Comparison of ENCODE assay signal across 8 mouse cellular contexts in genomic region chr3:107149006-107149405, GRCm38 (mm10). TPM values are rescaled to one million over a fixed set of nuclear protein-coding genes. Genes with fewer than 3 reads are reported as not detected.
A peak's percentile ranks its signal among the peaks of the same experiment; 100 is the strongest.
DNase-seq lines count a peak whose midpoint lies in the region; ATAC-seq and TF ChIP-seq lines count a peak whose summit lies in the region.

No protein-coding gene starts in this region.

- WGBS in intestine, postnatal 0 days: 59% methylated on average over 3 of the region's 3 CpGs
- WGBS in intestine, embryonic 16.5 days: 64% methylated on average over 3 of the region's 3 CpGs

- peak; percentile 73 for TF ChIP-seq CTCF in intestine, postnatal 0 days (IDR thresholded peaks at IDR 0.05; ENCODE audit: low read depth)
- peak; percentile 12 for TF ChIP-seq CTCF in C2C12 (IDR thresholded peaks at IDR 0.05; ENCODE audit: control insufficient read depth, insufficient read depth, insufficient read length)

- DNase-seq in adrenal gland, adult 18-20 months (ENCODE audit: low spot score in 2 of 2): peak; percentile 35 to 41
- DNase-seq in gastrocnemius, postnatal 25 days: peak; percentile 15
- DNase-seq in lung, postnatal 36 days: peak; percentile 67
- peak; percentile 11 for DNase-seq in urinary bladder, postnatal 25 days (ENCODE audit: low spot score)
- DNase-seq in right cerebral cortex, postnatal 36 days (ENCODE audit: low spot score in 2 of 2): no peak

- no peak overlapping the region for H3K4me3 ChIP-seq in intestine, postnatal 0 days (ENCODE audit: low read depth, low read length)
- no peak overlapping the region for H3K4me3 ChIP-seq in intestine, embryonic 16.5 days (ENCODE audit: low read length)
- H3K4me3 ChIP-seq in C2C12 (ENCODE audit: insufficient read depth, poor library complexity, severe bottlenecking): no peak overlapping the region

- H3K27me3 ChIP-seq in intestine, postnatal 0 days (replicated peaks; ENCODE audit: control insufficient read depth, insufficient read depth, low read length): no peaks in the 10 kb centered on the region
- no peaks in the 10 kb centered on the region for H3K27me3 ChIP-seq in intestine, embryonic 16.5 days (replicated peaks; ENCODE audit: control insufficient read depth, insufficient read depth, low read length)
- H3K27me3 ChIP-seq in C2C12 (ENCODE audit: control insufficient read depth, insufficient read depth, insufficient read length): peaks cover 4% of the 10 kb centered on the region

- no peaks in the 10 kb centered on the region for H3K4me1 ChIP-seq in intestine, postnatal 0 days (replicated peaks; ENCODE audit: control insufficient read depth, insufficient read depth, low read length)
- no peaks in the 10 kb centered on the region for H3K4me1 ChIP-seq in intestine, embryonic 16.5 days (ENCODE audit: control insufficient read depth, insufficient read depth, low read length)

- no peak for ATAC-seq in intestine, postnatal 0 days
- ATAC-seq in intestine, embryonic 16.5 days: no peak

- no peaks in the 10 kb centered on the region for H3K9me3 ChIP-seq in intestine, postnatal 0 days (ENCODE audit: control insufficient read depth)
- no peaks in the 10 kb centered on the region for H3K9me3 ChIP-seq in intestine, embryonic 16.5 days (ENCODE audit: control insufficient read depth, low read length)

- no peaks in the 10 kb centered on the region for H3K79me2 ChIP-seq in C2C12 (ENCODE audit: control insufficient read depth, insufficient read depth)

- H3K27ac ChIP-seq in intestine, postnatal 0 days (ENCODE audit: low read depth, low read length): no peak overlapping the region
- no peak overlapping the region for H3K27ac ChIP-seq in intestine, embryonic 16.5 days (ENCODE audit: low read length)

- no peak overlapping the region for H3K4me2 ChIP-seq in intestine, postnatal 0 days (replicated peaks; ENCODE audit: low read depth)
- no peak overlapping the region for H3K4me2 ChIP-seq in intestine, embryonic 16.5 days (ENCODE audit: low read depth, low read length)

- no peaks in the 10 kb centered on the region for H3K36me3 ChIP-seq in intestine, postnatal 0 days (ENCODE audit: control insufficient read depth, insufficient read depth)
- H3K36me3 ChIP-seq in intestine, embryonic 16.5 days (ENCODE audit: control insufficient read depth, insufficient read depth, low read length): no peaks in the 10 kb centered on the region
- H3K36me3 ChIP-seq in C2C12 (ENCODE audit: control insufficient read depth, insufficient read depth): no peaks in the 10 kb centered on the region

- H3K79me3 ChIP-seq in C2C12 (ENCODE audit: low read depth): no peaks in the 10 kb centered on the region

- H3ac ChIP-seq in C2C12 (ENCODE audit: control insufficient read depth, insufficient read length, low read depth): no peak overlapping the region

- H3K9ac ChIP-seq in intestine, postnatal 0 days (ENCODE audit: low read depth, low read length): no peak overlapping the region
- H3K9ac ChIP-seq in intestine, embryonic 16.5 days (ENCODE audit: low read depth, low read length): no peak overlapping the region

TF ChIP-seq in C2C12, 6 proteins besides CTCF, POLR2A, EP300 and RAD21:
- TF ChIP-seq MYOD1 (IDR thresholded peaks at IDR 0.05; ENCODE audit: control insufficient read depth, insufficient read length, low read depth): no peak
- no peak for TF ChIP-seq USF1 (IDR thresholded peaks at IDR 0.05; ENCODE audit: low read depth)
- TF ChIP-seq MYOG (IDR thresholded peaks at IDR 0.05; ENCODE audit: control insufficient read depth, extremely low read depth, insufficient read length): no peak
- no peak for TF ChIP-seq FOSL1 (IDR thresholded peaks at IDR 0.05; ENCODE audit: insufficient read depth, low read length, poor library complexity, severe bottlenecking)
- TF ChIP-seq MAX (IDR thresholded peaks at IDR 0.05): no peak
- TF ChIP-seq CEBPB (IDR thresholded peaks at IDR 0.05; ENCODE audit: low read depth): no peak

RNA-seq across cellular contexts. Expression of gene Kcna10, which starts 33.9 kb away (rescaled TPM):
- polyA plus RNA-seq in intestine, postnatal 0 days (2015; fragmentation: Nextera tagmentation; extraction: Ambion mirVana): not detected in 2 replicates
- polyA plus RNA-seq in intestine, embryonic 16.5 days (2015; fragmentation: Nextera tagmentation; extraction: Ambion mirVana): not detected in 2 replicates
- polyA plus RNA-seq in C2C12 (2012; fragmentation: generic; extraction: Trizol): not detected
- total RNA-seq in adrenal gland, adult 18-20 months (2021): not detected
- total RNA-seq in gastrocnemius, postnatal 25 days (2021): under 1 TPM in 1 of 2 experiments, not detected in 1; 0.23 TPM

RNA-seq across cellular contexts. Expression of gene Kcna2, which starts 48.1 kb away (rescaled TPM):
- polyA plus RNA-seq in intestine, postnatal 0 days (2015; fragmentation: Nextera tagmentation; extraction: Ambion mirVana): 0.05 and 0.07 TPM in 2 replicates
- 0.04 and 0.06 TPM in 2 replicates for polyA plus RNA-seq in intestine, embryonic 16.5 days (2015; fragmentation: Nextera tagmentation; extraction: Ambion mirVana)
- polyA plus RNA-seq in C2C12 (2012; fragmentation: generic; extraction: Trizol): not detected
- total RNA-seq in adrenal gland, adult 18-20 months (2021): 1 to 10 TPM in 1 of 2 experiments, under 1 TPM in 1; 0.66 to 1.1 TPM
- total RNA-seq in gastrocnemius, postnatal 25 days (2021): 1 to 10 TPM; 1.0 to 1.4 TPM

Comparison
In these comparisons a context has a peak if more than half of its experiments do, and no peak if none do; other contexts are left out.
1. DNase-seq: peak in adrenal gland, adult 18-20 months (2 of 2), gastrocnemius, postnatal 25 days (single experiment), lung, postnatal 36 days (single experiment) and urinary bladder, postnatal 25 days (single experiment); none in right cerebral cortex, postnatal 36 days (0 of 2).